Mouse (Mus musculus) lung, adult 18-20 months (tissue): ENCODE data around the gene Minos1.

Experiments
- DNase-seq, 2 experiments: peaks; one replicate each; pipeline ENCODE4 v3.0.0; 2022; ENCODE audit warnings: mixed read lengths in 2 of 2

Minos1 gene

DNA sequence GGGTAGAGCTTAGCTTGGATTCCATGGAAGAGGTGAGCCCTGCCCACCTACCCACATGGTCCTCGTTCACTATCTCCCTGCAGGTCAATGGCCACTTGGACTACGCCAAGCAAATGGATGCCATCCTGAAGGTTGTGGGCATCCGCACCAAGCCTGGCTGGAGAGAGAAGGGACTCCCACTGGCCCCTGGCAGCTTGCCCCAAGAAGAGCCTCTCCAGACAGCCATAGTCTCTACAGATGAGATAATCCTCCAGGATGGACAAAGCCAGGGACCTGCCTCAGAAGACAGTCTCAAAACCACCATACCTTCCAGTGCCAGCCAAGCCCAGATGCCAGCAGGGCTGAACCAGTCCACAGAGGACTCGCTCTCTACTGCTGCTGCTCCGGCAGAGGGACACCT is 72.9 kb downstream of the Minos1 start:
- DNase-seq = no peak

- DNase-seq = no peak
Measured at GRCm38 (mm10) chr4:139057291-139057690, 73.6 kb downstream of the Minos1 start.

DNA sequence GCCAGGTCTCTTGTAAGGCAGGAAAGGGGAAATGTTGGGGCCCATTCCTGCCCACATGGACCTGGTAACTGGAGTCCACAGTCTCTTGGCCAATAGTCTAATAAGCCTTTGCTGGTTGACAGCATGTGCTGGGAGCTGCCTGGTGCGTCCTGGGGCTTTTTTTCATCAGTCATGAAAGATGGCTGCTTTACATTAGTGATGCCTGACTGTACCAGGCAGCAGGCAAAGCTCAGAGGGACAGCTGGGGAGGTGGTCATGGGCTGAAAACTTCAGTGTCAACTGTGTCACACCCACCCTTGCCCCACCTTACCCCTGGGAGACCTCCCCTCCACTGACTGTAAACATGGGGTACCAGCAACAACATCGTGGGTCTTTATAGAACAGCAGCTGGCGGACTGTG is 75.2 kb downstream of the Minos1 start:
- no peak for DNase-seq

DNA sequence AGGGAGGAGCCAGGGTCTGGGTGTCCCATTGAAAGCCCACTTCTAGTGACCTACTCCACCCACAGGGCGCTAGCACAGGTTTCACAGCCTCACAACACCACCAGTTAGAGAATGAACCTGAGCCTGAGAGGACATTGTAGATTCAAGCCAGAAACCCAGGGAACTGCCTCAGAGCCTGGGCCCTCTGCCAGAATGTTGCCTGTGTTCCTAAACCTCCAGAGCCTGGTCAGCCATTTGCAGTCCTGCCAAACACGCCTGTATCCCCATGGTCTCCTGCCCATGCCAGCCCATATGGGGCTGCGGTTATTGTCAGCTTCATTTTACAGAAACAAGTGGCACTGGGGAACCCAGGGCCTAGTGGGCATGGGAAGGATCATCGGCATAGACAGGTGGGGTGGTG is 75.6 kb downstream of the Minos1 start:
- DNase-seq = no peak

GRCm38 (mm10) chr4:139054300-139054923 is 76.5 kb downstream of the Minos1 start:
- DNase-seq = no peak

DNA sequence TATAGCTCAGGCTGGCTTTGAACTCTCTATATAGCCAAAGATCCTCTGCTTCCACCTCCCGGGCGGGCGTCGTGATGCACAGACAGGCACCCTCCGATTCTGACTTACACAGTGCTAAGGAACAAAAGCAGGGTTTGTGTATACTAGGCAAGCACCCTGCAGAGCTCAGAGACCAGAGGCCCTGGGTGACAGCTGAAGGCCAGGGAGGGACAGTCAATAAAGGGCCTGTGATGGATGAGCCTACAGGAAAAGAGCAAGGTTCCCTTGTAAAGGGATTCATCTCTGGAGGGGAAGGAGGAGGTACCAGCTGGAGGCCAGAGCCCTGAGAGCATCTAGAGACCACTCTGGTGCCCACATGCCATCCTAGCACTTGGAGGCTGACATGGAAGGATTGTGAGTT is 77.5 kb downstream of the Minos1 start:
- no peak for DNase-seq

DNA sequence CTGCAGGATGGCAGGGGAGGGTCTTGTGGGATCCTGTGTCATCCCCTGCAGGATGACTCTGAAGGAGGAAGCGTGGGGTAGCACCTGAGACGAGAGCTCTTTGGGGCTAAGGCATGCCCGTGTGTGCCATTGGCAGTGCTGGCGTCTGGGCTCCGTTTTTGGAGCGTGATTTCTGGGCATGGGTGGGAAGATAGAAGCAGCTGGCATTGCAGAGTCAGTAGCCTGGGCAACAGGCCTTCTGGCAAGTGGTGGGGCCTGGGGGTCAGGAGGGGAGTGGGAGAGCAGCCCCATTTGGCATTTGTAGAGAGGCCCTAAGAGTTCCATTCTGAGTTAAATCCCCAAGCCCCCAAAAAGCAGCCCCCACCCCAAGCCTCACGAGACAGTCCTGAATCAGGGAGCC is 78.1 kb downstream of the Minos1 start:
- no peak for DNase-seq
